Mouse (Mus musculus): ENCODE data around the gene Tnk2.
A peak's percentile ranks its signal among the peaks of the same experiment; 100 is the strongest.
"Not testable (repeated sequence)": the region's sequence is repeated elsewhere in the genome, so short reads cannot be mapped to it uniquely, and the experiment has no call there.

Tnk2 gene

DNA sequence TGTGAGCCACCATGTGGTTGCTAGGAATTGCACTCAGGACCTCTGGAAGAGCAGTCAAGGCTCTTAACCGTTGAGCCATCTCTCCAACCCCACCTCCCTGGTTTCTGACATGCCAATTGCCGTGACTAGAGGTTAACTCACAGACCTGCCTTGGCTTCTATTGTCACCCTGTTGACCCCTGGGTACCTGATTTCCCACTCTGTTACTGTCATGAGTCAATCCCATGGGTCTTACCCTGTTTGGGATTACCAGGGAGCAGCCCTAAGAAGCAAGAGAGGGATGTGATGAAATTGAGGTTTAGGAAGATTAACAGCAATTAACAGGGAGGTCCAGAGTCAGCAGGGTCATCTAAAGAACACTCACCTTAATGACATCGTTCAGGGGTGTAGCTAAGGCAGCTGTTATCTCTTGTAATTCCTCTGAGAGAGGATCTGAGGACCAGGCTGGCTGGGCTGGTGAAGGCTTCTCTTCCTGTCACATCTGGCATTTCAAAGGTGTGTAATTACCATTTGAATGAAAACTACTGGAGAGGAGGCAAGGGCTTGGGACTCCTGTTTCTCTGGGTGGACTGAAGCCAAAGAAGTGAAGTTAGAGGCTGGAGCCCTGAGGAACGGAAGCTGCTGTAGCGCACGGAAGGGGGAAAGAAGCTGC lies 6.7 kb upstream of the Tnk2 start:
- DNase-seq, result no peak

DNA sequence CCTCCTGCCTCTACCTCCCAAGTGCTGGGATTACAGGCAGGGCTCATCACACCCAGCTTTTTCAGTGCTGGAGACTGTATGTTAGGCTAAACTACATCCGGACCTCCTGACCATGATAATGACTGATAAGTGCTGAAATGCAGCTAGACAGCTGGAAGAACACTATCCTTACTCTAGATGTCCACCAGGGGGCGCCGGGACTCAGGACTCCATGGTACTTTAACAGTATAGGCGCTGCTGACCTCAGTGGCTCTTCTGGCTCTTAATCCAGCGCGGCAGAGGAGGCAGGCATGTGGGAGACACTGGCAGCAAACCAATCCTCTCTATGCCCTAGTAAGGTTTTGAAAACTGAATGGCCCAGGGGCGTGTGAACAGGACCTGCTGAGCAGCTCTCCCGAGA lies 5.2 kb upstream of the Tnk2 start:
- peak; percentile 86 to 92 for DNase-seq

DNA sequence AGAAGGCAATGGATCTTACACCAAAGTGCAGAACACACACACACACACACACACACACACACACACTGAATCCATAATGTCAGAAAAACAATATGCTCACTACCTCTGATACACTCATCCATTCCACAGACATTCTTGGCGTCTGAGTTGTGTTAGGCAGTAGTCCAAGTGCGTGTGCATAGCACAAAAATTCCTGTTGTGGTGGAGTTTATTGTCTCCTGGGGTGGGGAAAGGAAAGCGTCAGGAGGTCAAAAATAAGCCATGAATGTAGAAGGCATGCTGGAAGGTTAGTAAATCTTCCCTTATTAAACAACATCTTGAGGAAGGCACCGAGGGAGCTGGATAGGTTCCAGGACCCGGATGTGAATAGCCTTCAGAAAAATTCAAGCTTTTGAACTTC lies 3.6 kb upstream of the Tnk2 start:
- DNase-seq, result no peak

DNA sequence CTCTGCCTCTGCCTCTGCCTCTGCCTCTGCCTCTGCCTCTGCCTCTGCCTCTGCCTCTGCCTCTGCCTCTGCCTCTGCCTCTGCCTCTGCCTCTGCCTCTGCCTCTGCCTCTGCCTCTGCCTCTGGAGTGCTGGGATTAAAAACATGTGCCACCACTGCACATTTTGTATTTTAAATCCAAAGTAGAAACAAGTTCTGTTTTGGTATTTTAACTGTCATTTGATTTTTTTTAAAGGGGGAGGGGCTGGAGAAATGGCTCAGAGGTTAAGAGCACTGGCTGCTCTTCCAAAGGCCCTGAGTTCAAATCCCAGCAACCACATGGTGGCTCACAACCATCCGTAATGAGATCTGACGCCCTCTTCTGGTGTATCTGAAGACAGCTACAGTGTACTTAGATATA lies 3.0 kb upstream of the Tnk2 start:
- not testable (repeated sequence) for DNase-seq

DNA sequence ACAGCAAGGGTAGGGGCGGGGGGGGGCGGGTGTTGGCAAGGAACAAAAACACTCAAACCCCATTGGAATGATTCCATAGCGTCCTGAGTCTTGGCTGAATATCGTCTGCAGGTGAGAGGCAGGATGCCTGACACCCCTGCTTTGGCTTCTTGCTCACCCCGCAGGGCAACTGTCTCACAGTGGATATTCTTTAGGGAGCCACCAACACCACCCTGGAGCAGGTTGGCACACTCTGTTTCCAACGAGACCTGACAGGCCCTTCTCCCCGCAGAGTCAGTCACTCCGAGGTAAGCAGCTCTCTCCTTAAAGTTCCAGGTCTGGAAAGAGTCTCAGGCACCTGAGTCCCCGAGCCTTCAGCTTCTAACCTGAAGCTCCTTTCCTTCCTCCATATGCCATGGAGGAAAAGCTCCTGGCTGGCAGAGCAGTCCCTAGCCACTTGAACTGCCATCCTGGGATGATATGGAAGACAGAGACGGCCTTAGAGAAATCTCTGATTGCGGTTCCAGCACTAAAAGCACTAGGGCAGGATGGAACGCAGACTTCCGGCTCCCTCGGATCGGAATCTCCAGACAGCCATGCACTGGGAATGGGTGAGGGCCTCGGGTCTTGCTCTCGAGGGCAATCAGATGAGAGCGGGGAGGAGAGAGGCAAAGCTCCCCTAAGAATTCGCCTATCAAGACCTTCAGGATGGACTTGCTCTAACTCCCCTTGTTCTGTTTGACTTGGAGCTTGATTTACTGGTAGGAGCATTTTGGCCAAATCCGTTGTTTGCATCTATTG lies 2.0 kb upstream of the Tnk2 start:
- no peak for DNase-seq

DNA sequence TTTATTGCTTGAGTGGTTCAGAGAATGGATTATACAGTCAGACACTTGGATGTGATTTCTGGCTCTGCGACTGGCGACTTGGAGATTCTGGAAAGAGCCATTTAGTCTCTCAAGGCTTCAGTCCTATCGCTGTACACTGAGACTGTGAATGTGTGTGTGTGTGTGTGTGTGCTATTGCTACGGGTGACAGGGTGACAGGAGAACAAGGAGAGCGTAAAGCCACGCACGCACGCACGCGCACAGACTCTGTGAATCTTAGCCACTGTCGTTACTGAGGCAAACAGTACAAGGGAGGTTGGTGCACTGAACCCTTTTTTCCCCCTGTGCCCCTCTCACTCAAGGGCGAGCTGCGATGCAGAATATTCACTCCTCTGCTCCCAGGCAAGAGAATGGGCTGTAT lies 1.4 kb upstream of the Tnk2 start:
- no peak for DNase-seq

DNA sequence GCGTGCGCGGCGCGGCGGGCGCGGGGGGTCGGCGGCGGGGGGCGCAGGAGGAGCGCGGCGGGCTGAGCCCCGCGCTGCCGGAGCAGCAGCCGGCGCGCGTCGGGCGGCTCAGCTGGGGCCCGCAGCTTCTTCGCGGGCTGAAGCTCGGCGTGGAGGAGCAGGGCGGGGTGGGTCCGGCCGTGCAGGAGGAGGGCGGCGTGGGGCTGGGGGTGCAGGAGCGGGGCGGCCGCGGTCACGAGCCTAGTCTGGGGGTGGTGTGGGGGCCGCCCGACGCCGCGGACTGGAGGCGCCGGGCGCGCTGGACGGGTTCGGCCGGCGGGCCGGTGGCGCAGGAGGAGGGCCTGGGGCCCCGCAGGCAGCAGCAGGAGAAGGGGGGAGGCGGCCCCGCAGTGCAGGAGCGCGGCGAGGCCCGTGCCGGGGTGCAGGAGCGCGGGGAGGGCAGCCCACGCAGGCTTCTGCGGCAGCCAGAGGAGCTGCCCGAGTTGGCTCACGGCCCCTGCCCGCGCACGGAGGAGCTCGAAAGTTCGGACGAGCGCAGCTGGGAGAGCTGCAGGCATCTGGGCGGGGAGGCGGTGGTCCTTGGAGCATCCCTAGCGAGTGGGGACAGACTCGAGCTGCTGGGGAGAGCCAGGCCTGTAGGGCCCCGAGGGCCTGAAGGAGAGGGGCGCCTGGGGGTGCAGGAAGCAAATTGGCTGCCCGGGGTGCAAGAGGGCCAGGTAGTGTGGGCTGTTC lies 561 bp downstream of the Tnk2 start:
- DNase-seq, result peak; percentile 42 to 64

DNA sequence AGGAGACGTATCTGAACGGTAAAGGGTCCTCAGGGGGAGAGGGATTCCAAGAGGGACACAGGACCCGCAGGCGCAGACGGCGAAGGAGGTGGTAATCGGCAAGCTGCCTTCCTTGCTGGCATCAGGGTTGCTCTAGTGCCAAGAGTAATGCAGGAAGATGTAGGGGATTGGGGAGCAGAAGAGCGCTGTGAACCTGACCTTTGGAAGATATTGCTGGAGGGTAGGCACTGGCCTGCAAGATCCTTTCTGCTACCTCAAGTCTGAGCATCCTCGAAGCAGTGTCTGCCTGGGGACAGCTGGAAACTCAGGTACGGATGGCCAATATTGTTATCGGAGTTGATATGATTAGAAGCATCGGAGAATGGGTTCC lies 1.1 kb downstream of the Tnk2 start:
- DNase-seq, result peak; percentile 37 to 49

DNA sequence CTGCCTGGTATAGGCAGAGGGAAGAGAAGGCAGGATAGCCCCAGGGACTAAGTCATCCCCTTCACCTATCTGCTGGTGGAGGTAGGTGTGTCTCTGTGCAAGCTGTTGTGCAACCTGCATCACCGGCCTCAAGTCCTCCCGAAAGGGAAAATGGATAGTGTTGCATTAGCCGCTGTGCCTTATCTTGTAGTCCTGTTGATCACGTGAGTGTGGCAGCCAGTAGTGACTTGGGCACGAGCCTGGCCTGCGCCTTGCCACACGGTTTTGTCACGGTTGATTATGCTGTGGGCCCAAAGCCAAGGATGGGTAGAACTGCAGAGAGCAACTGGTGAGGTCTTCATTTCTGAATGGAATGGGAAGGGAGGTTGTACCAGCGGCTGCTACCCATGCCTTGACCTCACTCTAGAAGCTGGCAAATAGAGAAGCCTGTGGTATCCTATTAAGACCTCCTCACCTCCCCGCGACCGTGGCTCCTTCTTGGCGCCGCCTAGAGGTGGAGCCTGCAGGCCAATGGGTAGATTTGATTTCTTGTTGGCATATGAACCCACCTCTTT lies 1.8 kb downstream of the Tnk2 start:
- DNase-seq, result peak; percentile 87 to 89

DNA sequence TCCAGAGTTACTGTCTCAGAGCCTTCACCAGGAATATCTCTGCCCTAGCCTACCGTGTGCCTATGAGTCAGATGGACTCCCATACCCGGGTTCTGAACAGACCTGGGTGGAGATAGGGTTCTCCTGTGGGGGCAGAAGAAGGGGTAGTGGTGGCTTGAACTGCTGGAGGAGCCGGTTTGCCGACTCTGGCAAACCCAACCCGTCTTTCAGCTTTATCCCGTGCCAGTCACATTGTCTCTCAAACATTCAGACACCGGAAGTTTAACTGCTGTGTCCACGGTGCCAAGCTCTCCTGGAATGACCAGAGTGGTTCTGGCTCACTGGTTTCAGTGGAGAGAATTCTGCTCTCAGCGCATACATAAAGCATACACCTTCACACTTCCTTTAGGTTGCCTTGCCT lies 2.3 kb downstream of the Tnk2 start:
- peak in 1 of 2 experiments; percentile 15 for DNase-seq

DNA sequence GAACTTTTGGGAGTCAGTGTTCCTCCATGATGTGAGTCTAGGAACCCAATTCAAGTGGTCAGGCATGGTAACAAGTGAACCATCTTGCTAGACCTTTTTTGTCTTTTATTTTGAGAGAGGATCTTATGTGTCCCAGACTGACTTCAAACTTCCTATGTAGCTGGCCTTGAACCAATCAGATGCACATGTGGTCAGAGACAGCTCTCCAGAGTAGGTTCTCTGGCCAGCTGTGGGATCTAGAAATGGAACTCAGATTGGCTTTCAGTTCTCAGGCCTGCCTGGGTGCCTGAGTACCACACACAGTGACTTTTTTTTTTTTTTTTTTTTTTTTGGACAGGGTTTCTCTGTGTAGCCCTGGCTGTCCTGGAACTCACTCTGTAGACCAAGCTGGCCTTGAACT lies 4.0 kb downstream of the Tnk2 start:
- no peak for DNase-seq

DNA sequence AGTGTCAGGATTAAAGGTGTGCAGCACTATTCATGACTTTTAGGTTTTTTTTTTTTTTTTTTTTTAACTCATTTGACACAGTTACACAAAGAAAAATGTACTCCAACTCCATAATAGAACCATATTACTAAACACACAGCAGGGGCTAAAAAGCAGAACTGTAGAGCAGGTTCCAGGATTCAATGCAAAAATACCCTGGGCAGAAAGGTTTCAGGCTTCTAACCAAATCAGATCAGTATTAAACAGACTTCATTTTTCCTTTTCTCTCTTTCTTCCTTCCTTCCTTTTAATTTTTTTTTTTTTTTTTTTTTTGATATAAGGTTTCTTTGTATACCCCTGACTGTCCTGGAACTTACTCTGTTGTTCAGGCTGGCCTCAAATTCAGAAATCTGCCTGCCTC lies 6.8 kb downstream of the Tnk2 start:
- no peak for DNase-seq

DNA sequence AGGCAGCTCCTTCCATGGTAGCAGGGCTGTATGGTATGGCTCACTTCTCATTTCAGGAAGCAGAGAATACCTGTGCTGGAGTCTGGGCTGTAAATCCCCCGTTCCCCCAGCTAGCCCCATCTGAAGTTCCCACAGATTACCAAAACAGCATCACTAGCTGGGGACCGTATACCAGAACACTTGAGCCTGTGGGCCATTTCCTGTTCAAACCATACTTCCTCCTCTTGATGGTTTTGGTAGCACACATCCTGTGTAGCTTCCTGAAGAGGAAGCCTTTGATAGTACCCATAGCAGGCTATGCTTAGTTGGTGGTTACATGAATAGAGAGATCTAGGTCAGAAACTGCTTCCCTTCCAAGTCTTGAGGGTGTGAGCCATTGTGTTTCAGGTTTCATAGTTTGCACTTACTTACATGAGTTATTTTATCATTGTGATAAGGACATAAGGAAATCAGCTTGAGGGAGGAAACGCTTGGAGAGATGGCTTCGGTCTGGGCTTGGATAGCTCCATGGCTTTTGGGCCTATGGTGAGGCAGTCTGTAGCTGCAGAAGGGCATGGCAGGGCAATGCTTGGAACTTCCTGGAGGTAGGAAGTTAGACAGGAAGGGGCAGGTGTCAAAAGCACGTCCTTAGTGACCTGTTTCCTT lies 7.4 kb downstream of the Tnk2 start:
- no peak for DNase-seq

DNA sequence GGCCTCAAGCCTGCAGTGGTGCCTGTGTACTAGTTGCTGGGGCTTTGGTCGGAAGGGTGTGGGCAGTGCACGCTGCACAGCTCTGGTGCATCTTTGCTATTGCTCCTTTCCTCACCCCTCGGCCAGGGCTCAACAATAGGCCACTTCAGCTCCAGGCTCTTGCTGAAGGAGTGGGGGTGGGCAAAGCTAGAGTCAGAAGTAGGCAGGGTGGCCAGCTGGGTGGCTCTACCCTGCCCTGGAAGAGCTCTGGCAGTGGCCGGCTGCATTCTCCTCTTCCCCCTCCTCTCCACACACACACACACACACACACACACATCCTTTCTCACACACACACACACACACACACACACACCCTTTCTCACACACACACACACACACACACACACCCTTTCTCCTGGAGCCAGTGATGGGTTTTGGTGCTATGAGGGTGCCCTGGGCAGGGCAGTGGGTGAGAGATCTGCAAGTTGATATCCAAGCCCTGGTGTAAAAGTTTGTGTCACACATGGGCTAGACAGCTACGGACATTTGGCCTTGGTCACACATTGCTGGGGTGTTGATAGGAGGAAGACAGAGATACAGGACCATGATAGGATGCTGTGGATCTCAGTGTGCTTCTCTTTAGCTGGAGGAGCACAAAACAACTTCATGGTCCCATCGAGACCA lies 10.5 kb downstream of the Tnk2 start:
- DNase-seq, result no peak

DNA sequence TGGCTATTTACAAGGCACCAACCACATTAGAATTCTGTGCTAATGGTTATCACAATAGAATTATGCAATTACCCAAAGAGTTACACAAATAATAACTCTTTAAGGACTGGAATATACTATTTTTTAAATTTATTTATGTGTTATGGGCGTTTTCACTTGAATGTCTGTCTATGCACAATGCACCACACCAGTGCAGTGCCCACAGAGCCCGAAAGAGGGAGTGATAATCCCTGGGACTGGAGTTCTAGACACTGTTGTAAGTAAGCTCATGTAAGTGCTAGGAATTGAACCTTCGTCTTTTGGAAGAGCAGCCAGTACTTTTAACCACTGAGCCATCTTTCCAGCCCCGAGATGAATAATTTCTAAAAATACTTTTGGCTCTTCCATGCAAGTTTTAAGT lies 11.9 kb downstream of the Tnk2 start:
- no peak for DNase-seq

DNA sequence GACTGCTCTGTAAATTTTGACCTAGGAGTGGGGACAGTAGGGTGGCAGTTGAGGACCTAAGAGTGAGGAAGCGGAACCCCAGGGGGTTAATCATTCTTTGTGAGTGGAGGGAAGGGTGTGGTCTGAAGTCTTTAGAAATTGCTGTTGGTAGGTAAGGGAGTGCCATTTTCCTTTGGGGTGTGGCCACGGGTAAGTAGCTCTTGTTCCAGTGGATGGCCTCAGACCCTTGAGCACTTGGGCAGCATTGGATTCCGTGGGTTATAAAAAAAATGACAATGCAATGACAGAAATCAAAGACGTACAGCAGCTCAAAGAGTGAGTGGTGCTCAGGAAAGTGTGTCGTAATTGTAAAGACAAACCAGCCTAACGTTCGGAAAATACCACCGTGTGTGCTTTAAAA lies 12.6 kb downstream of the Tnk2 start:
- no peak for DNase-seq

DNA sequence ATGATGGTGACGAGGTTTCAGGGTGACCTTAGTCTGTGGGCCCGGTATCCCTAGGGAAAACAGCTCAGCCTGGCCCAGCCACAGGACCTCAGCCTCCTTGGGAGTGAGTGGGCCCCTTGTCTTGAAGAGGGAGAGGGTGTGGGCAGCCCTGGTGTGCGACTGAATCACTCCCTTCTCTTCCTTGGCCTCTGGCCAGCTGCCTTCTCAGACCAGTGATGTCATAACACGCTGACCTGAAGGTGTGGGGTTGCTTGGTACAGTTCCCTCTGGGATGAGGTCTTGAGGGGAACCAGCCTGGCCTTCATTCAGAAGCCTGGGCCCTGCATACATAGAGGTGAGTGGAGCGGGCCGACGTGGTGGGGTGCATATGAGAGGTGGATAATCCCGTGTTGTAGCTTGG lies 13.1 kb downstream of the Tnk2 start:
- no peak for DNase-seq

DNA sequence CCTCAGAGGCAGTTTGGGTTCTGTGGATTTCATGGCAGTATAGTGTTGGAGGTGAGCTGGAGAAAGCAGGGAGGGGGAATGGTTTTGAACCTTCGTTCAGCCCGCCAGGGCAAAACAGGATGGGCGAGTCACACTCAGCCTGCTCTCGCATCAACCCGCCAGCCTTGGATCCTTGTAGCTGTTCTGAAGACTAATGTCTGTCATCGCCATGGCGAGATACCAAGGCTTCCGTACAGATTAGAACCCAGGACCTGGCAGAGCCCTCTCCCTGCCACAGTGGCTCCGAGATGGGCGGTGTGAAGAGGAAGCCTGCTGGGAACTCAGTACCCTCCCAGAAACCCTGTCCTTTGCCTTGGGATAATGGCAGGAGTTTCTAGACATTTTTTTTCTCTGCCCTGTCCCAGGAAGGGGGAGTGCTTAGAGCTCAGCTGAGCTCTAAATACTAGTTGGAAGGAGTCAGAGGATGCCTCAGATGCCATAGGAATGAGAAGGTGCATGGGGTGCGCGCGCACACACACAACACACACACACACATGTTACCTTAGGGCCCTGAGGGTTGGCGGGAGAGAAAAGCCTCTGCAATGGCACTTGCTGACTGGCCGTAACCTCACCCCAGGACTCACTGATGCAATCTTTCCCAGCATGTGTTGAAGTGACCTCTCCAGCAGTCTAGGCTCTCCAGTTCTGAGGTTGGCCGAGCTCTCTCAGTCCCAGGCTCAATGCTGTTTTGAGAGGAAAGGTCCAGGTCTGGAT lies 14.0 kb downstream of the Tnk2 start:
- no peak for DNase-seq

DNA sequence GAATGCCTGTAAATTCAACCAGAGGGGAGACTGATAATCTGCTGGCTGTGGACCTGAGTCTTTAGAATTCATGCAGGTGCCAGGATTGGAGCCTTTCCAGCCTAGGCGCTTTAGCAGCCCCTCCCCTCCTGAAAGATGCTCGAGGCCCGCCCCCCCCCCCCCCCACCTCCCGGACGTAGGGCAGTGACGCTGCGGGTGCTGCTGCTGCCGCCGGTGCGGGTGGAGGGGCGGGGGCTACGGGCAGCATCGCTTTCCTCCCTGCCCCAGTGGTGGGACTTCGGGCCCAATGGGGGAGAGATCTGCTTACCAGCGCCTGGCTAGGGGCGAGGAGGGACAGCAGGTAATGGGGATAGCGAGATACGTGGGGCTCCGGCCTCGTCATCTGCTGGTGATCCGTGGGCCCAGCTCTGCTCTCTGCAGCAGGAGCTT lies 15.1 kb downstream of the Tnk2 start:
- DNase-seq, result peak; percentile 73 to 77

DNA sequence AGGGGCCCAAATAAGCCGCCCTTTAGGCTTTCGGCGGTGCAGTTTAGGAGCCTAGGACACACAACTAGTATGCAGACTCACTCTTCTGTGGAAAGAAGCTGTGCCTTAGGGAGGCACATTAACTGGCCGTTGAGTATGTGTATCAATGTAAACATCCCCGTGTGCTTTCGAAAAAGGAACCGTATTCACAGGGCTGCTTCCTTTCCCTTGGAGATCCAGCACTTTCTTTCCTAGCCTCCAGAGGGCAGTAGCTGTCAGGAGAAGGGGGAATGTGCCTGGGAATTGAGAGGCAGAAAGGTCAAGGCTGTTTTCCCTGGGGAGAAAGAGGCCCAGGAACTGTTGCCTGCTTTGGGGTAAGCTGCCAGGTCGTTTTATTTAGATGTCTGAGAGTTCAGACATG lies 15.7 kb downstream of the Tnk2 start:
- peak; percentile 81 to 89 for DNase-seq

DNA sequence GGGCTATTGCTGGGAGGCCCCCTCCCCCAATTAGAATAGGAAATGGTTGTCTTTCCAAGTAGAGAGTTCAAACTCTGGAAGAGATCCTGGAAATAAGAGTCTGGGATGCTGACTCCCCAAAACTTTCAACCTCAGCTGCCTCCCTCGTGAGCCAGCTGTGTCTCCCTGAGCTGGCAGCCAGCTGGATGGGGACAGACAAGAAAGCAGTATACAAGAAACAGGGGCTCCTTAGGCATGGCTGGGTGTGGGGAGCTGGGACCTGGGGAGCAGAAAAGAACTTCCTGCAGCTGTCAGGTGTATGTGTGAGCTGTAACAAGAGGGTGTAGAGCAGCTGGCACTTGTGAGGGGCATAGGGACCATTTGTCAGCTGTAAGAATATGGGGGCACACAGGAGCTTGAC lies 16.4 kb downstream of the Tnk2 start:
- DNase-seq, result peak in 1 of 2 experiments; percentile 42

Measured in cerebellum, adult 18-20 months (tissue).